Mouse (Mus musculus) heart, postnatal 0 days (tissue): ENCODE measurements around the gene Plekha5.

ENCODE experiments used
- CTCF ChIP-seq: IDR thresholded peaks from 2 replicates; pipeline ENCODE4 v1.5.1; 2016; ENCODE audit warnings: antibody characterized with exemption, control low read depth, low read depth
- EP300 ChIP-seq: IDR thresholded peaks from 2 replicates; pipeline ENCODE4 v1.6.1; 2016; ENCODE audit warnings: antibody characterized with exemption, low read depth

- TF ChIP-seq CTCF (no peak), EP300 (no peak)
Measured at GRCm38 (mm10) chr6:140611282-140611681, 187.4 kb downstream of the Plekha5 start.
